Mouse (Mus musculus) neural tube, embryonic 14.5 days (tissue): Measurements from ENCODE around the gene Tmem91. TPM values are rescaled to one million over a fixed set of nuclear protein-coding genes. Genes with fewer than 3 reads are reported as not detected.

Experiments used
- ATAC-seq: fragments of 200-750 bp; cut with Nextera tagmentation; 2 replicates; pipeline ENCODE4 v1.8.0; 2017; ENCODE audit warnings: low read depth, mild to moderate bottlenecking, moderate TSS enrichment, moderate library complexity
- H3K27ac ChIP-seq: fragments of 300-500 bp; sonication (generic); 2 replicates; pipeline ENCODE4 v1.5.1; 2014; ENCODE audit warnings: low read depth, mild to moderate bottlenecking, control low read depth, low read length, moderate library complexity, mixed read lengths
- H3K27me3 ChIP-seq: fragments of 300-500 bp; sonication (generic); 2 replicates; pipeline ENCODE4 v1.6.1; 2014; ENCODE audit warnings: low read length; ENCODE audit not compliant: control insufficient read depth, insufficient read depth
- H3K36me3 ChIP-seq: fragments of 300-500 bp; sonication (generic); 2 replicates; pipeline ENCODE4 v1.6.1; 2014; ENCODE audit warnings: low read length, mixed read lengths; ENCODE audit not compliant: control insufficient read depth, insufficient read depth
- H3K4me1 ChIP-seq: fragments of 300-500 bp; sonication (generic); 2 replicates; pipeline ENCODE4 v1.6.1; 2014; ENCODE audit warnings: low read length; ENCODE audit not compliant: control insufficient read depth, insufficient read depth
- H3K4me2 ChIP-seq: fragments of 300-500 bp; sonication (generic); 2 replicates; pipeline ENCODE4 v1.6.1; 2014; ENCODE audit warnings: mild to moderate bottlenecking, low read depth, low read length, control low read depth
- H3K4me3 ChIP-seq: fragments of 300-500 bp; sonication (generic); 2 replicates; pipeline ENCODE4 v1.5.1; 2014; ENCODE audit warnings: low read depth, low read length, control low read depth, mixed read lengths
- H3K9ac ChIP-seq: fragments of 300-500 bp; sonication (generic); replicated peaks from 2 replicates; pipeline ENCODE4 v1.6.1; 2014; ENCODE audit warnings: low read depth, mild to moderate bottlenecking, control low read depth, low read length, mixed read lengths
- H3K9me3 ChIP-seq: fragments of 300-500 bp; sonication (generic); 2 replicates; pipeline ENCODE4 v1.6.1; 2016; ENCODE audit warnings: low read length; ENCODE audit not compliant: control insufficient read depth
- WGBS: fragments of 180-500 bp; shearing (Covaris S2); extraction: QIAGEN DNeasy Blood & Tissue Kit; methylation state at CpG from one replicate; pipeline ENCODE4 v1.1.7; 2014; 5-methylcytosine and 5-hydroxymethylcytosine counted together
- polyA plus RNA-seq: library from polyadenylated mRNA; unstranded; fragments of >200 nt; fragmentation: Nextera tagmentation; extraction: Ambion mirVana; gene quantifications from 2 replicates; pipeline ENCODE4 v1.2.1, GENCODE M21; 2014

Tmem91 gene
- polyA plus RNA-seq, 1 experiment from 2014 or later: 66.3 TPM

DNA sequence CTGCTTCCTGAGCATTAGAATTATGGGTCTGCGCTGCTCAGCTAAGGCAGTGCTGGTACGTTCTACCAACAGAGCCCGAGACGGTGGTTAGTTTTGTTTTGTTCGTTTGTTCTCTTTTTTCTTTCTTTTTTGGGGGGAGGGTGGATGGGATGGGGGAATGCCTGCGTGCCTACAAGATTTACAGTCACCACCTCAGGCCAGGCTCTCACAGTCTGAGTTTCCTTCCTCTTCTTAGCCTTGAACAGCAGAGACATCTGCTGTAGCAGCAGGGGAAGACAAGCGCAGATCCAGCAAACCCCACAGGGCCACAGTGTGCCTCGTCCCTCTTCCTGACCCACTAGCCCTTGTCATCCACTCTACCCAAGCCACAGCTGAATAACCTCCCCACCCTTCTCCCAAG, 23.7 kb downstream of the Tmem91 start:
- H3K4me3 ChIP-seq: no peak overlapping the region
- H3K36me3 ChIP-seq: no peaks in the 10 kb centered on the region
- H3K9ac ChIP-seq: no peak overlapping the region
- ATAC-seq: no peak
- no peaks in the 10 kb centered on the region for H3K4me1 ChIP-seq
- H3K4me2 ChIP-seq: no peak overlapping the region
- no peaks in the 10 kb centered on the region for H3K27me3 ChIP-seq
- no peak overlapping the region for H3K27ac ChIP-seq
- H3K9me3 ChIP-seq: no peaks in the 10 kb centered on the region
- WGBS: 83% methylated on average over 8 of the region's 8 CpGs

GRCm38 (mm10) chr7:25649839-25650238, 25.1 kb downstream of the Tmem91 start:
- Histone ChIP-seq H3K36me3 (no peaks in the 10 kb centered on the region), H3K9ac (no peak overlapping the region), H3K27me3 (no peaks in the 10 kb centered on the region), H3K4me3 (no peak overlapping the region), H3K9me3 (no peaks in the 10 kb centered on the region), H3K4me2 (no peak overlapping the region), H3K27ac (no peak overlapping the region), H3K4me1 (no peaks in the 10 kb centered on the region)
- ATAC-seq: no peak
- WGBS: 89% methylated on average over 5 of the region's 5 CpGs

- no peak for ATAC-seq
- Histone ChIP-seq H3K9ac (no peak overlapping the region), H3K4me1 (no peaks in the 10 kb centered on the region), H3K27ac (no peak overlapping the region), H3K27me3 (no peaks in the 10 kb centered on the region), H3K4me2 (no peak overlapping the region), H3K4me3 (no peak overlapping the region), H3K36me3 (no peaks in the 10 kb centered on the region), H3K9me3 (no peaks in the 10 kb centered on the region)
- WGBS: 56% methylated on average over 5 of the region's 5 CpGs
Measured at GRCm38 (mm10) chr7:25647574-25648123, 27.3 kb downstream of the Tmem91 start.

DNA sequence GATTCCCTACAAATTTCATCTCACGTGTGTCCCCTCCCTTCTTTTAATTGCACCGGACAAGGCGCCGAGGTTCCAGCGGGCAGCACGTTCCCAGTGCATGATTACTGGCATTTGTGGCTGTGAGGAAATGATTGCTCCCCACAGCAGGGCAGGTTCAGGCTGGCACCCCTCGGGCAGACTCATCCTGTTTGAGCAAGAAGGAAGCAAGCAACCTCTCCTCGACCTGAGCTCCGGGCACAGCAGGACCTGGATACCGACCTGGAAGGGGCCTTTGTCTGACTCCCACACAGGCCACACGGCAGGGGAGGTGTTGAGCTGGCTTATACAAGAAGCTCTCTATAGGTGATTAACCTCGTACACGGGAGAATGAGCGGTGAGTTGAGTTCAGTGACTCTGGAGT, 29.9 kb downstream of the Tmem91 start:
- ATAC-seq: no peak
- Histone ChIP-seq H3K9me3 (no peaks in the 10 kb centered on the region), H3K4me1 (no peaks in the 10 kb centered on the region), H3K36me3 (no peaks in the 10 kb centered on the region), H3K4me2 (no peak overlapping the region), H3K27ac (no peak overlapping the region), H3K27me3 (no peaks in the 10 kb centered on the region), H3K9ac (no peak overlapping the region), H3K4me3 (no peak overlapping the region)
- WGBS: 62% methylated on average over 14 of the region's 14 CpGs

- 93% methylated on average over 4 of the region's 4 CpGs for WGBS
- Histone ChIP-seq H3K4me3 (no peak overlapping the region), H3K36me3 (no peaks in the 10 kb centered on the region), H3K27me3 (no peaks in the 10 kb centered on the region), H3K9ac (no peak overlapping the region), H3K27ac (no peak overlapping the region), H3K9me3 (no peaks in the 10 kb centered on the region), H3K4me2 (no peak overlapping the region), H3K4me1 (no peaks in the 10 kb centered on the region)
- no peak for ATAC-seq
Measured at GRCm38 (mm10) chr7:25644631-25645030, 30.3 kb downstream of the Tmem91 start.

- H3K4me2 ChIP-seq: no peak overlapping the region
- ATAC-seq: no peak
- H3K36me3 ChIP-seq: no peaks in the 10 kb centered on the region
- no peaks in the 10 kb centered on the region for H3K4me1 ChIP-seq
- no peak overlapping the region for H3K27ac ChIP-seq
- H3K27me3 ChIP-seq: no peaks in the 10 kb centered on the region
- H3K9me3 ChIP-seq: no peaks in the 10 kb centered on the region
- no peak overlapping the region for H3K4me3 ChIP-seq
- 90% methylated on average over 10 of the region's 10 CpGs for WGBS
- H3K9ac ChIP-seq: no peak overlapping the region
Measured at GRCm38 (mm10) chr7:25644136-25644535, 30.8 kb downstream of the Tmem91 start.

- no peak overlapping the region for H3K9ac ChIP-seq
- no peaks in the 10 kb centered on the region for H3K9me3 ChIP-seq
- 91% methylated on average over 4 of the region's 4 CpGs for WGBS
- no peak for ATAC-seq
- H3K4me3 ChIP-seq: no peak overlapping the region
- no peak overlapping the region for H3K4me2 ChIP-seq
- H3K4me1 ChIP-seq: no peaks in the 10 kb centered on the region
- H3K27me3 ChIP-seq: no peaks in the 10 kb centered on the region
- H3K27ac ChIP-seq: no peak overlapping the region
- H3K36me3 ChIP-seq: peaks cover 7% of the 10 kb centered on the region; the same call in 1 of the 2 replicates
Measured at GRCm38 (mm10) chr7:25639754-25640153, 35.2 kb downstream of the Tmem91 start.

GRCm38 (mm10) chr7:25637099-25637498, 37.9 kb downstream of the Tmem91 start:
- Histone ChIP-seq H3K4me1 (no peaks in the 10 kb centered on the region), H3K4me3 (no peak overlapping the region), H3K27ac (no peak overlapping the region), H3K36me3 (peaks cover 17% of the 10 kb centered on the region; the same call in 1 of the 2 replicates), H3K27me3 (no peaks in the 10 kb centered on the region), H3K4me2 (no peak overlapping the region), H3K9me3 (no peaks in the 10 kb centered on the region), H3K9ac (no peak overlapping the region)
- ATAC-seq: no peak
- 90% methylated on average over 5 of the region's 5 CpGs for WGBS

GRCm38 (mm10) chr7:25636373-25636772, 38.6 kb downstream of the Tmem91 start:
- WGBS: 75% methylated on average over 3 of the region's 3 CpGs
- Histone ChIP-seq H3K27ac (no peak overlapping the region), H3K4me2 (no peak overlapping the region), H3K9me3 (no peaks in the 10 kb centered on the region), H3K4me3 (no peak overlapping the region), H3K36me3 (peaks cover 24% of the 10 kb centered on the region), H3K4me1 (no peaks in the 10 kb centered on the region), H3K27me3 (no peaks in the 10 kb centered on the region), H3K9ac (no peak overlapping the region)
- no peak for ATAC-seq
